Mouse (Mus musculus) CH12.LX (cell line): ENCODE measurements at regions not wholly inside any gene's neighbourhood (a gene's known extent, or its start where the extent isn't known, plus 50 kb on each side); places are given as distances from the start of the nearest gene placed in this dataset.

Source experiments
- CHD2 ChIP-seq: IDR thresholded peaks from 2 replicates; pipeline ENCODE4 v1.6.1; 2011; ENCODE audit warnings: low read length, improper control_type of control experiment
- CTCF ChIP-seq, 2 experiments: IDR thresholded peaks in 1 of 2; conservative IDR thresholded peaks in 1 of 2; 2 replicates each; pipeline ENCODE4 v1.5.1; 2011 to 2012; ENCODE audit warnings: low read depth in 2 of 2, low read length in 2 of 2, improper control_type of control experiment in 1 of 2, inconsistent platforms in 1 of 2, mild to moderate bottlenecking in 1 of 2, moderate library complexity in 1 of 2
- EP300 ChIP-seq: IDR thresholded peaks from 2 replicates; pipeline ENCODE4 v1.6.1; 2011; ENCODE audit warnings: low read length, improper control_type of control experiment
- ETS1 ChIP-seq: conservative IDR thresholded peaks from 2 replicates; pipeline ENCODE4 v1.6.1; 2012; ENCODE audit warnings: low read depth, mild to moderate bottlenecking, inconsistent platforms, low read length, improper control_type of control experiment, moderate library complexity
- HCFC1 ChIP-seq: IDR thresholded peaks from 2 replicates; pipeline ENCODE4 v1.6.1; 2012; ENCODE audit warnings: low read depth, mild to moderate bottlenecking, inconsistent platforms, low read length, improper control_type of control experiment
- MAFK ChIP-seq: IDR thresholded peaks from 2 replicates; pipeline ENCODE4 v1.6.1; 2011; ENCODE audit warnings: low read length, improper control_type of control experiment; ENCODE audit not compliant: insufficient replicate concordance
- POLR2A ChIP-seq: IDR thresholded peaks from 2 replicates; pipeline ENCODE4 v1.6.1; 2011; ENCODE audit warnings: low read depth, mild to moderate bottlenecking, improper control_type of control experiment, low read length
- TBP ChIP-seq: conservative IDR thresholded peaks from 2 replicates; pipeline ENCODE4 v1.6.1; 2011; ENCODE audit warnings: low read depth, low read length, improper control_type of control experiment
- UBTF ChIP-seq: IDR thresholded peaks from 2 replicates; pipeline ENCODE4 v1.6.1; 2012; ENCODE audit warnings: low read depth, mild to moderate bottlenecking, inconsistent platforms, low read length, improper control_type of control experiment, moderate library complexity
- ZKSCAN1 ChIP-seq: IDR thresholded peaks from 2 replicates; pipeline ENCODE4 v1.6.1; 2012; ENCODE audit warnings: low read depth, inconsistent platforms, low read length, improper control_type of control experiment, borderline replicate concordance

- TF ChIP-seq ETS1, result no peak
- TF ChIP-seq TBP, result no peak
- TF ChIP-seq MAFK, result no peak
- TF ChIP-seq CTCF (conservative IDR thresholded peaks at IDR 0.05 in 1 of 2, IDR thresholded peaks at IDR 0.05 in 1 of 2; ENCODE audit: low read depth in 2 of 2, low read length in 2 of 2), result no peak
- no peak for TF ChIP-seq POLR2A
- TF ChIP-seq ZKSCAN1, result no peak
- no peak for TF ChIP-seq CHD2
- no peak for TF ChIP-seq HCFC1
- TF ChIP-seq UBTF, result no peak
- TF ChIP-seq EP300, result no peak
These were observed 338.0 kb upstream of the Kynu start for GRCm38 (mm10) chr2:43217119-43217518.
